Mouse (Mus musculus) heart, postnatal 25 days (tissue): ENCODE data around the gene Rabep1. TPM values are rescaled to one million over a fixed set of nuclear protein-coding genes. Genes with fewer than 3 reads are reported as not detected.

ENCODE experiments used
- DNase-seq: peaks from one replicate; pipeline ENCODE4 v3.0.0; 2022; ENCODE audit warnings: low spot score
- intact Hi-C: fragments of 180-260 bp; cut with DNase I; formaldehyde crosslinking; loops from one replicate; pipeline ENCODE4 v1.15.1; 2025
- total RNA-seq, 2 experiments: library from RNA; stranded (reverse); gene quantifications; 2 replicates each; pipeline ENCODE4 v1.2.3; 2021

Rabep1 gene
- total RNA-seq, 2 experiments from 2014 or later = 35.8 to 36.8 TPM

DNA sequence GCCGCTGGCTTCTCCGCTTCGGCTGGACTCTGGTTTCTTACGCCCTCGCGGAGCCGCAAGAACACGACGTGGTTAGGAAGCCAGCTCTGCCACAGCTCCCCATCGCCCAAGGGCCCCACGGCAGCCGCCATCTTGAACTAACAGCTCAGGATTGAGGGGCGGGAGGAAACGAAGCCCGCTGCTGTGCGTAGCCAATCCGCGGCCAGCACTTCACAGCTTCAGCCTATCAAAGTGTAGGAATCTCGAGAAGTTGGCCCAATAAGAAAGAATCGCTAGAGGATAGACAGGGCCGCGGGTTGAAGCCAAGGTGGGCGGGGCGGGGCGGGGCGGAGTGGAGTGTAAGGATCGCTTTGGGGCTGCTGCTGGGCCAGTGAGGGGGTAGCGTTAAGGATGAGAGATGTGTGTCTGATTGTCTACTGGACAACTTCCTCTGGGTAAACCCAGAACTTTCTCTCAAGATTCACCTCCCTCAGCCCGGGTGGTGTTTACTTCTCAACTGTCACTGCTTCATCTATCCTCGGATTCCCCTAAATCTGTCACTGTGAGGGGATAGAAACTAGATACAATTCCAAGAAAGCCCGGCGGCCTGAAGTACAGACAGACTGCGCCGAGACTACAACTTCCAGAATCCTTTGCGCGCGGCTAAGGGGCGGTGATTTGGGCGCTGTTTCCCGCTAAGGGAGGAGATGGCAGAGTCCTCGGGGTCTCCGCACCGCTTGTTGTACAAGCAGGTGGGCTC, 125.4 kb downstream of the Rabep1 start, which contains the start of the genes Nup88 and Rpain:
TSS of gene Nup88 (minus strand) at position 153 of the 739 bp plus-strand sequence.
TSS of gene Rpain (plus strand) at position 393 of the 739 bp plus-strand sequence.
- intact Hi-C loops = loop anchor here (5.0 kb wide), 1 partner anchor 47 kb away; the partner anchor contains the start of genes Derl2 and Mis12
- DNase-seq = peak; percentile 92

DNA sequence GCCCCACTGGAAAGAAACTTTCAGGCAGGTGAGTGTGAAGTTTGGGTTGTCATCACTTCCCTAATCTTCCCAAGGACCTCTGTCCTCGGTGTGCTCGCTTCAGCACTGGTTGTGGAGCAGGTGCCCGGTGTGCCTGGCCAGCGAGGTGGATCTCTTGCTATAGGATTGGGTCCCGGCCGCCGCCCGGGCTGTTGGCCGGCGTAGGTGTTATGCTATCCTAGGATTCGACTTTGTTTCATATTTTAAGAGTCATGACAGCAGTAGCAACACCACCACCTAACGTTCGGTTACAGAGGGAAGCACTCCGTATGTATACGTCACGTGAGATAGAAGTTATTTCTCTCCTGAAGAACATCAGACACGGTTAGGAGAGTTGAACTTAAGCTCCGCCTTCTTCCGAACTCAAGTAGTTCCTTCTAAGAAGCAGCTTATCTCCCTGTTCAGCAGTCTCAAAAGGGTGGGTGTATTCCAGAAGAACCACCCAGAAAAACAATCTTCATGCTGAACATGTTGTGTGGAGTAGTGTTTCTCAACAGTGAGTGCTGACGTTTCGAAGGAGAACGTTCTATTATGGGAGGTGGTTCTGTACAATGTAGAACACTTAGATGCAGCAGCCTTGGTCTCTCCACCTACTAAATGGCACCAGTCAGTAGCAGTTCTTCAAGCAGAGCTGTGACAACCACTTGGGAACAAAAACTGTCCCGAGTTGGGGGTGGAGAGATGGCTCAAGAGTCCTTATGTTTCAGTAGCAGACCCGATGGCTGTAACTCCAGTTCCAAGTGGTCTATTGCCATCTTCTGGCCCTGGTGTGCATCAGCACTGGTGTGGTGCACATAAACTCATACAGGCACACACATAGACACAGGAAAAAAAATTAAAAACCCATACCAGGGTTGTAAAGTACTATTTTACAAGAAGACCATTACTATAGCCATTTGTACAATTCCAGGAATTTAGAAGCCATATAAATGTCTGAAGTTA, 126.3 kb downstream of the Rabep1 start:
- no peak for DNase-seq
- intact Hi-C loops = loop anchor here (5.0 kb wide), 1 partner anchor 46 kb away; the partner anchor contains the start of genes Derl2 and Mis12

- no peak for DNase-seq
- intact Hi-C loops = loop anchor here (5.0 kb wide), 1 partner anchor 45 kb away; the partner anchor contains the start of genes Derl2 and Mis12
These were observed 128.0 kb downstream of the Rabep1 start for GRCm38 (mm10) chr11:70972586-70972985.

GRCm38 (mm10) chr11:70973947-70974346, 129.4 kb downstream of the Rabep1 start:
- intact Hi-C loops = loop anchor here (5.0 kb wide), 1 partner anchor 43 kb away; the partner anchor contains the start of genes Derl2 and Mis12
- no peak for DNase-seq

DNA sequence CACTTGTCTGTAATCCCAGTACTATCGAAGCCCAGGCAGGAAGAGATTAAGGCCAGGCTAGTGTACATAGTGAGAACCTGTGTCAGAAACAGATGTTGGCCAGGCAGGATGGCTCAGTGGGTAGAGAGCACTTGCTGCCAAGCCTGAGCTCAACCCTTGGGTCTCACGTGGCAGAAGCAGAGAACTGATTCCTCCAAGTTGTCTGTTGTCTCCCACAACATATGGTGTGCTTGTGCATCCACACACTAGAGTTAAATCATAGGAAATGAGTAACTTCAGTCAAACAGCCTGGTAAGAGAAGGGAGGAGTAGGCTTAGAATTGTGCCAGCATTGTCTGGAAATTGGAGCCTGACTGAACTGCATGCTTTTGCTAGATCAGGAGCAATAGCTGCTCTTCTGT, 130.6 kb downstream of the Rabep1 start:
- intact Hi-C loops = no loop called here
- DNase-seq = no peak

- intact Hi-C loops = no loop called here
- DNase-seq = no peak
These were observed 132.7 kb downstream of the Rabep1 start for GRCm38 (mm10) chr11:70977293-70977692.

- intact Hi-C loops = loop anchor here (5.0 kb wide), 1 partner anchor 72 kb away; no protein-coding TSS in a partner anchor
- no peak for DNase-seq
These were observed 135.7 kb downstream of the Rabep1 start for GRCm38 (mm10) chr11:70980232-70980631.

DNA sequence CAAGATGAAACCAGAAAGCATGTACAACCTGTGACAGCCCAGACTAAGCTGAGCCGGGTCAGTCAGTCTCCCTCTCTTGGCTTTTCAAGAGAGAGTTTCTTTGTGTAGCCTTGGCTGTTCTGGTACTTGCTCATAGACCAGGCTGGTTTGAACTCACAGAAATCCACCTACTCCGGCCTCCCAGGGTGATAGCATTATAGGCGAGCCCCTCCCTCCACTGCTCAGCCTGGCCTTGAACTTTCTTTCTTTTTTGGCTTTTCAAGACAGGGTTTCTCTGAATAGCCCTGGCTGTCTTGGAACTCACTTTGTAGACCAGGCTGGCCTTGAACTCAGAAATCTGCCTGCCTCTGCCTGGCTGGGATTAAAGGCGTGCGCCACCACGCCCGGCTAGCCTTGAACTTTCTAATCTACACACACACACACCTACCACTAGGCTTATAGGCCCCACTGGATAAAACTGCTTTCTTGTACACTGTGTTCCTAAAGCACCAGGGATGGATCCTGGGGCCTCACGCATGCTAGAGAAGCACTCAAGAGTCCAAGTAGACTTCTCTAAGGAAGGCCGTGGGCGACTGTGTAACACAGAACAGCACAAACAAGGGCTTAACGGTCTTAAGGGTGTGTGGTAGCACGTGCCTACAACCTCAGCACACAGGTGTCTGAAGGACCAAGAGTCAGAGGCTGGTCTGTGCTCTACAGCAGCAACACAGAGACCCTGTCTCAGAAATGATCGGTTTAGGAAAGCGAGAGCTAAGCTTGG, 136.4 kb downstream of the Rabep1 start:
- intact Hi-C loops = loop anchor here (5.0 kb wide), 1 partner anchor 71 kb away; no protein-coding TSS in a partner anchor
- DNase-seq = no peak

DNA sequence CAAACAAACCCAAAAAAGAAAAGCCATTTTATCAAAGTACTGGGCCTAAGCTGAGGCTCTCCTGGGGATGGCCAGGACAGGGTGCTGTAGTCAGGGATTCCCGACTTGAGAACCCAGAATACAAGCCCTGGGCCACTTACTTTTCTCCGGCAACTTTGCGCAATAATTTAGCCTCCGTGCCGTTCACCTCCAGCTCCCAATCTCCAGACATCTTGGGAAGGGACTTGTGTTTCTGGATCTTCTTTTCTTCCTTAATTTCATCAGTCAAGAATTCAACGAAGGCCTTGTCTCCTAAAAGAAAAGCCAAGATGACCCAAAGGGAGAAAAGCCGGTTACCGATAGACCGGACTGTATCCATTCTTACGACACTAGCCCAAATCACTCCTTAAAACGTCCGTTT, 137.5 kb downstream of the Rabep1 start:
- DNase-seq = no peak
- intact Hi-C loops = loop anchor here (5.0 kb wide), 1 partner anchor 70 kb away; no protein-coding TSS in a partner anchor

DNA sequence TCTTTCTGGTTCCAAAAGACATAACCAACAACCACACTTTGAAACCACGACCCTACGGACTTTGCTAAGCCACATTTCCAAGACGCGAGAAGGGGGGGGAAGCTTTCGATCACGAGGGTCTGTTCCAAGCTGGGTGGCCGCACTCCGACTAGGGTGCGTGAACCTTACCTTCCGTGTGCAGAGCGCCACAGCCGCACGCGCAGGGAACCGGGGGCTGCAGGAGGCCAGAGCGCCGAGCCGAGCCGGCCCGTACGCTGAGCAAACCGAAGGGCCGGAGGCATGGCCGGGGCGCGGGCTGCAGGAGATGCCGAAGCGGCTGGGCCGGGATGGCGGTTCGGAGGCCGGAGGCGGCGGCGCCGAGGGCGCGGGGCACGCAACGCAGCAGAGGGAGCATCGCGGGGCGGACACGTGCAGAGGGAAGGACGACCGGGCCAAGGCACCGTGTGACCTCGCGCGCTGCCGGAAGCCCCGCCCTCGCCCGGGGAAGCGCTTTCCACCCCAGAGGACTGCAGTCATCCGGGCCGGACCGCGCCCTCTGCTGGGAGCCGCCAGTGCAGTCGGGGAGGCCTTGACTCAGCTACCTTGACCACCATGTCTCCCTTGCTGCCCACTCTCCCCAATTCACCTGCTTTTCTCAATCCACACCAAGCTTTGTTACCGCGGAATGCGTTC, 138.1 kb downstream of the Rabep1 start, which contains the start of gene C1qbp:
TSS of gene C1qbp (minus strand) at position 470 of the 672 bp plus-strand sequence.
- DNase-seq = peak; percentile 82
- intact Hi-C loops = loop anchor here (1.0 to 5.0 kb wide), 2 partner anchors 21 to 70 kb away; no protein-coding TSS in a partner anchor

Other genes with a start within 250 kb of the Rabep1 start
- gene 4930544D05Rik, start 228.9 kb upstream of the Rabep1 start, total RNA-seq = not detected
- gene Chrne, start 225.6 kb upstream of the Rabep1 start, total RNA-seq = not detected
- gene Gp1ba, start 205.7 kb upstream of the Rabep1 start, total RNA-seq = under 1 TPM; 0.36 to 0.42 TPM
- gene Rnf167, start 197.5 kb upstream of the Rabep1 start, total RNA-seq = 10 to 100 TPM; 48.0 to 54.0 TPM
- gene Slc25a11, start 197.3 kb upstream of the Rabep1 start, total RNA-seq = 100 to 1,000 TPM; 550 to 562 TPM
- gene Pfn1, start 190.1 kb upstream of the Rabep1 start, total RNA-seq = 100 to 1,000 TPM; 290 to 310 TPM
- gene Eno3, start 187.6 kb upstream of the Rabep1 start, total RNA-seq = 1,000 to 10,000 TPM; 2,028 to 2,111 TPM
- gene Spag7, start 175.4 kb upstream of the Rabep1 start, total RNA-seq = 10 to 100 TPM; 89.8 to 99.5 TPM
- gene Camta2, start 156.7 kb upstream of the Rabep1 start, total RNA-seq = 10 to 100 TPM; 36.3 to 42.1 TPM
- 1 to 10 TPM; 6.4 to 8.1 TPM for gene Inca1, start 144.6 kb upstream of the Rabep1 start, total RNA-seq
- 100 to 1,000 TPM; 451 to 452 TPM for gene Kif1c, start 144.2 kb upstream of the Rabep1 start, total RNA-seq
- gene Zfp3, start 80.6 kb upstream of the Rabep1 start, total RNA-seq = 1 to 10 TPM; 7.7 to 7.8 TPM
- under 1 TPM; 0.55 to 0.64 TPM for gene Scimp, start 32.2 kb upstream of the Rabep1 start, total RNA-seq
- gene Nup88, start 125.2 kb downstream of the Rabep1 start, total RNA-seq = 10 to 100 TPM; 47.0 TPM
- 10 to 100 TPM; 15.2 to 15.7 TPM for gene Rpain, start 125.4 kb downstream of the Rabep1 start, total RNA-seq
- gene C1qbp, start 138.2 kb downstream of the Rabep1 start, total RNA-seq = 100 to 1,000 TPM; 218 to 234 TPM
- gene Dhx33, start 159.7 kb downstream of the Rabep1 start, total RNA-seq = 1 to 10 TPM; 8.1 to 9.3 TPM
- gene Mis12, start 174.8 kb downstream of the Rabep1 start, total RNA-seq = 1 to 10 TPM; 6.2 to 7.1 TPM
- 10 to 100 TPM; 34.8 to 35.6 TPM for gene Derl2, start 175.1 kb downstream of the Rabep1 start, total RNA-seq
- under 1 TPM; 0.49 to 0.75 TPM for gene 6330403K07Rik, start 188.7 kb downstream of the Rabep1 start, total RNA-seq